Mouse (Mus musculus) layer of hippocampus, adult 11-12 months (tissue): ENCODE data around the gene Olfr659.

Source experiments
- DNase-seq: peaks from one replicate; pipeline ENCODE4 v3.0.0; 2022; ENCODE audit warnings: low spot score

The Olfr659 gene

DNA sequence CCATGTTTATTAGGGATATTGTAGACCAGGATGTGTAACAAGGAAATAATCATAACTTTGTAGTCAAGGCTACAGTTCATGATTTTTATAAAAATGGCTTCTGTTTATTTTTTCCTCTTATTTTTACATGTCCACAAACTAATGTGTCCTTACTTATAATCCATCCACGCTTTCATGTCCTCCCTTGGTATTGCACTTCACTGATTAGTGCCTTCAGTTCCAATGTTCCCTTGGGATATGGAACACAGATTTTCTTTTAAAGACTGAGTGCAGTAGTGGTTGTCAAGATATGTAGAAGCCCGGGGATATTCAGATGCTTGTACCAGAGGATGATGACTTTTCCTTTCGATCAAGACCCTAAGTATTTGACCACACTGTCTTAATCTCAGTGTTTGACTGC lies at the start of gene Olfr659:
TSS of gene Olfr659 (plus strand) at position 301 of the 400 bp plus-strand sequence.
- DNase-seq: no peak

DNA sequence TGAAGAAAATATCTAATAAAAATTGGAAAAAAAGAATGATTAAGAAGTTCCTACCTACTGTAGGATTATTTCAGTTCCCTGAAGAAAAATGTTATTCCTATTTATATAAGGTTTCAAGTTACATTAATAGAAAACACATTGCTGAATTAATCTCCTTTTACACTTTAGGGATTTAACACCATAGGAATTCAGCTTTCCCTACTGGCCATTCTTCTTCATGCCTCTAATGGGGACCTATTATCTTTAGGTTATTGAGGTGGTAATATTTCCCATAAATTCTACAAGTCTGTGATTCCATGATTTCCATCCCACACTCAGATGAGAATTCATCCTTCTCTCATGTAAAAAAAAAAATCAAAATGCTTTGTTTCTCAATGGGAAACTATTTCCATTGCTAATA lies 42.1 kb upstream of the Olfr659 start, which contains the start of gene Olfr657:
TSS of gene Olfr657 (plus strand) at position 301 of the 400 bp plus-strand sequence.
- DNase-seq: no peak

DNA sequence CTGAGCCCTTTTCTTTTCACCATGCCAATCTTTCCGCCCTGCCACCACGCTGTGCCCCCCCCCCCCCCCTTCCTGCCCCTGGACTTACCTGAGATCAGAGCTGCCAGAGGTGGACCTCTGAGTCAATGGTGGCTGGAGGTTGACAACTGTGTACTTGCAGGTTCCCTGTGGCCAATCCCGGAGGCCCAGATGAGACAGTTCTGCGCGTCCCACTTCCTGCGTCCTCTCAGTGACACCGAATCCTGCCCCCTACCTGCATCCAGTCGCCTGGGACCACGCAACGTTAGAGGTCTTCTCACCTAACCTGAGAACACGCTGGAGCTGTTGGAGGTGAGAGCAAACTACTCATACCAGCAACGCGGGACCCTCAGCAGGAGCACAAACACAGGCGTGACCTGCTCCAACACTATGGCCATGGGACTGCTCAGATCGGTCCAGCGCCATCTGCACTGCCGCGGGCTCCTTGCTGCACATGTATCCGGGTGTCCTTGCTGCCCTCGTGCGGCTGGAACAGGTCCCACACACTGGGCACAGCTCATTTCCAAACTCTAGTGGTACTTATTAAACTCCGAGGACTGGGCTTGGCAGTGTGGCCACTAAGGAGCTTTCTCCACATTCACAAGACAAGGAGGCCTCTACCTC lies 19.6 kb upstream of the Olfr659 start, which contains the start of gene Olfr658:
TSS of gene Olfr658 (minus strand) at position 465 of the 642 bp plus-strand sequence.
- peak; percentile 14 for DNase-seq

DNA sequence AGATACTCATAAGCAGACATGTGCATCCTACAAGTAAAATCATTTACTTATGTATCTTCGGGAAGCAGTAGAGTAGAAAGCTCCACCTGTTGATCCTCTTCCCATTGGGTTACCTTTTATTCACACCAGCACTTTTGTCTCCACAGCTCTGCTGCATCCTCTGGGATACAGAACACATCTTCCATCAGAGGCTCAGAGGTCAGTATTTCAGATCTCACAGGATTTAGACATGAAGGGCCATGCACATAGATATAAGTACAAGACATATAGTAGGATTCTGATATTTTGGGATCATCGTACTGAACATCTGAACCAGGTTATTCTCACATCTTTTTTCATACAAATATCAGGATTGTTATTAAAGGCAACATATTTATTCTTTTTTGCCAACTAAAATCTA lies 19.6 kb downstream of the Olfr659 start, which contains the start of gene Olfr661:
TSS of gene Olfr661 (plus strand) at position 301 of the 400 bp plus-strand sequence.
- DNase-seq: no peak
